Mouse (Mus musculus) kidney, postnatal 10 days (tissue): Measurements from ENCODE around the gene Fbxo44.
"Not testable (repeated sequence)": the region's sequence is repeated elsewhere in the genome, so short reads cannot be mapped to it uniquely, and the experiment has no call there.

Source experiments
- DNase-seq: peaks from one replicate; pipeline ENCODE4 v3.0.0; 2021; ENCODE audit warnings: mixed read lengths

Fbxo44 gene

GRCm38 (mm10) chr4:148128672-148129071 is 31.6 kb downstream of the Fbxo44 start:
- DNase-seq, result no peak

GRCm38 (mm10) chr4:148128241-148128640 is 32.0 kb downstream of the Fbxo44 start:
- no peak for DNase-seq

GRCm38 (mm10) chr4:148122694-148123066 is 37.6 kb downstream of the Fbxo44 start:
- no peak for DNase-seq

GRCm38 (mm10) chr4:148121982-148122693 is 38.1 kb downstream of the Fbxo44 start:
- DNase-seq, result no peak

- no peak for DNase-seq
Measured at GRCm38 (mm10) chr4:148121362-148121761, 38.9 kb downstream of the Fbxo44 start.

GRCm38 (mm10) chr4:148120555-148120954 is 39.7 kb downstream of the Fbxo44 start:
- no peak for DNase-seq

DNA sequence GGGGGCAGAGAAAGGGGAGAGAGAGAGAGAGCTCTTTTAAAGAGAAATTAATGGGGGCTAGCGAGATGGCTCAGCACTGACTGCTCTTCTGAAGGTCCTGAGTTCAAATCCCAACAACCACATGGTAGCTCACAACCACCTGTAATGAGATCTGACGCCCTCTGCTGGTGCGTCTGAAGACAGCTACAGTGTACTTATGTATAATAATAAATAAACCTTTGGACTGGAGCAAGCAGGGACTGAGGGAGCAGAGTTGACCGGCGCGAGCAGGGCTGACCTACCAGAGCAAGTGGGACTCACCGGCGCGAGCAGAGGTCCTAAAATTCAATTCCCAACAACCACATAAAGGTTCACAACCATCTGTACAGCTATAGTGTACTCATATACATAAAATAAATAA is 40.7 kb downstream of the Fbxo44 start:
- not testable (repeated sequence) for DNase-seq

- DNase-seq, result no peak
Measured at GRCm38 (mm10) chr4:148117392-148117791, 42.9 kb downstream of the Fbxo44 start.

GRCm38 (mm10) chr4:148116657-148117056 is 43.6 kb downstream of the Fbxo44 start:
- DNase-seq, result no peak

GRCm38 (mm10) chr4:148115467-148115866 is 44.8 kb downstream of the Fbxo44 start:
- peak; percentile 73 for DNase-seq

DNA sequence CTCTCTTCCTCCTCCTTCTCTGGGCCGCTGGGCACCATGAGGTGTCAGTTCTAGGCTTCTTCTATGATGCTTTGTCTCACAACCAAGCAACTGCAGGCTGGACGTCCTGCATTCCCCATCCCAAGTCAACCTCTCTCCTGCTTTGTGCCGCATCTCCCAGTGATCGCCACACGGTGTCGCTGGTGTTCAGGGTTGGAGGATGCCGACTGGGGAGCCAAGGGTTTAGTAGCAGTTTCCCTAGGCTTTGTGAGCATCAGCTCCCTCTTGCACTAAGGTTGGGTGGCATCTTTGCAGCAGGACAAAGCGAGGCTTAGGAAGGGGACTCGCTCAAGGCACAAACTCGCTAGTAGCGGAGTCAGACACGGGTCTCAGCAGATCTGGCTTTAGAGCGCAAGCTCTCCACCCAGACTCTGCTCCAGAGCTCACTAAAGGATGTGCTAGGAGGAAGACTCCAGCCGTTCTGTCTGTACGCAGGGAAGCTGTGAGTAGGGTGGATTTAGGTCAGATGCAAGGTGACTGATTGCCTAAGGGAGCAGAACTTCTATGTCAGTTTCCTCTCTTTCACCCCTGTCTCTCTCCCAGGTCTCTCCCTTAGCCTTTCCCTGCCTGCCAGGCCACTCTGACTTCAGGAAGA is 45.4 kb downstream of the Fbxo44 start:
- DNase-seq, result peak; percentile 90

DNA sequence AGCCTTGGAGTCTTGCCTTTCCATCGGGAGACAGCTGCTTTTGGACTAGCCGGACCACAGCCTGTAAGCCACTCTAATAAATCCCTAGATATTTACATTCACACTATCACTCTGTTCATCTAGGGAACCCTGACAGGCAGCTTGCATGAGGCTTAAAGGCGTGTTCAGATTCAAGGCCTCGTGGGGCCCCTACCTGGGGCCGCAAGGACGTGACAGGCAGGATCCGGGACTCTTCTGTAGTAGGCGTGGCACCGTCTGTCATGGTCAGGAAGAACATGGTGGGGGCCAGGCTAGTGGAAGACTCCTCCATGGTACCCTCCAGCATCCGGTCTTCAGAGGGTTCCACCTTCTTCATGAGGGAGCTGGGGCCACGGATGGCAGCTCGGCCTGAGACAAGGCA is 47.8 kb downstream of the Fbxo44 start:
- DNase-seq, result no peak

DNA sequence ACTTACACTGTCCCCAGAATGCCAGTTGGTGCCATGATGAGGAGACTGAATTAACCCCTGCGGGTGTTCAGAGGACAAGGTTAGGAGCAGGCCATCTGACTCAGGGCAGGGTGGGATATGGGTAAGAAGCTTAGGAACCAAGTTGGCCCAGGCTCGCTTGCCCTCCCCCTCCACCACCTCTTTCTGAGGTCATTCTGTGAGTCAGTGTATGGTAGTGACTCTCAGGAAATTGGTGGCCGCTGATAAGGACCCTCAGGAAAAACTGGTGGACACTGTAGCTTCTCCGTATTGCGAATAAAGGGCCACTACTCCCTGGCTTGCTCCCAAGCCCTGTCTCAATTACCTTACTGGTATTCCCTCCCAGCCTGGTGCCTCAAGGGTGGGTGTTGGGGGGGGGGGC is 51.1 kb downstream of the Fbxo44 start:
- no peak for DNase-seq

GRCm38 (mm10) chr4:148108565-148109100 is 51.6 kb downstream of the Fbxo44 start:
- DNase-seq, result no peak

DNA sequence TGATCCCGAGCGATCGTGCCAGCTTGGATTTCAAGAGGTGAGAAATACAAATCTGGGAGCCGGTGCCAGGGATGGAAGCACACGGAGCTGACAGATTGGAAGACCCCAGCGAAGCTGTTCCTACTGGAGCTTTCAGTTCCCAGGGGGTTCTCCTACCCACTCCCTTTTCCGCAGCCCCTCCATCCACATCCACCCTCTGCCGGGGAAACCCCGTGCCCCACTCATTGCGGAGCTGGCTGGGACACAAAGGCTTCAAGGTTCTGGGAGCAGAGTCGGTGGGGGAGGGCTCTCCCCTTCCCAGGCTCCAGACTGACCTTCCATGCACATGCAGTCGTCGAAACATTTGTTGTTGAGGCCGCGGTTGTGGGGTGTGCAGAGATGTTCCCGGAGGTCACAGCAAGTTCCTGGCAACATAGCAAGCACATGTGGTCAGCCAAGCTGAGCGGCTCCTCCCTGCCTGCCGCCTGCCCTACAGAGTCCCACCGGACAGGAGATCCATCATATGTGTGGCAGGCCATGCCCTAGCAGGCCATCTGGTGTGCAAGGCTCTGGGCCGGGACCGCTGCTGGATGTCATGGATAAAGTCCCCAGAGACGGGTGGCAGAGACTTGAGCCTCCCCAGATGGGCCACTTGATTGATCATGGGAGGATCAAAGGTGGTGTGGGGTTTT is 52.5 kb downstream of the Fbxo44 start:
- no peak for DNase-seq

DNA sequence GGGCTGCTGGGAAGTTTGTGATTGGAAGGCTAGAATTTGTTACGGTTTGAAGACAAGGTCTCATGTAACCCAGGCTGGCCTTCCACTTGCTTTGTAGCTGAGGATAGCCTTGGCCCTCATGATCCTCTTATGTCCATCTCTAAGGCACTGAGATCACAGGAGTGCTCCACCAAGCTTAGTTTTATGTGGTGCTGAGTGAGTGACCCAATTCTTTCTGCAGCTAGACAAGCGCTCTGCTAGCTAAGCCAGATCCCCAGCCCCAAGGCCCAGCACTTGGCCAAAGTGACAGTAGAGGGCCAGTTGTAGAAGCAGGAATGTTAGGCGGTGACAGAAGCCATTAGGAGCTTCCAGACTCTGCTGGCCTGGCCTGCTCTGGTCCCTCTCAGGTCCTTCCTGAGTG is 56.1 kb downstream of the Fbxo44 start:
- DNase-seq, result no peak
